Mouse (Mus musculus): Measurements from ENCODE around the gene Atg4b. TPM values are rescaled to one million over a fixed set of nuclear protein-coding genes. Genes with fewer than 3 reads are reported as not detected.
"Not testable (repeated sequence)": the region's sequence is repeated elsewhere in the genome, so short reads cannot be mapped to it uniquely, and the experiment has no call there.

The Atg4b gene
- polyA plus RNA-seq, 1 experiment from 2014 or later = 64.9 TPM

GRCm38 (mm10) chr1:93825105-93825674, 73.9 kb downstream of the Atg4b start:
- 0 out of 2 replicates have a peak, but pooled peaks cover 3% of the 10 kb centered on the region for H3K36me3 ChIP-seq (ENCODE audit: control insufficient read depth, insufficient read depth, low read length)
- H3K27ac ChIP-seq (ENCODE audit: low read length) = peak overlapping the region; percentile 97
- peak overlapping the region; percentile 60 for H3K4me3 ChIP-seq (ENCODE audit: low read length)

GRCm38 (mm10) chr1:93825771-93826539, 74.7 kb downstream of the Atg4b start:
- peak overlapping the region; percentile 97 for H3K27ac ChIP-seq (ENCODE audit: low read length)
- no peaks in the 10 kb centered on the region for H3K9me3 ChIP-seq (ENCODE audit: control insufficient read depth, low read length)
- H3K4me3 ChIP-seq (ENCODE audit: low read length) = peak overlapping the region; percentile 60
- H3K9ac ChIP-seq (ENCODE audit: low read depth, low read length) = peak overlapping the region; percentile 81
- no peaks in the 10 kb centered on the region for H3K36me3 ChIP-seq (ENCODE audit: control insufficient read depth, insufficient read depth, low read length)
- H3K4me1 ChIP-seq (ENCODE audit: control insufficient read depth, insufficient read depth, low read length) = peaks cover 12% of the 10 kb centered on the region
- no peaks in the 10 kb centered on the region for H3K27me3 ChIP-seq (replicated peaks; ENCODE audit: control insufficient read depth, insufficient read depth, low read length)
- peak; percentile 35 for ATAC-seq
- 40% methylated on average over 27 of the region's 27 CpGs for WGBS
- H3K4me2 ChIP-seq (ENCODE audit: low read depth, low read length) = peak overlapping the region; percentile 87

More at GRCm38 (mm10) chr1:93825105-93825674, 73.9 kb downstream of the Atg4b start:
- Histone ChIP-seq H3K27me3 (replicated peaks; ENCODE audit: control insufficient read depth, insufficient read depth, low read length) (no peaks in the 10 kb centered on the region), H3K9ac (ENCODE audit: low read depth, low read length) (peak overlapping the region; percentile 81), H3K4me2 (ENCODE audit: low read depth, low read length) (peak overlapping the region; percentile 87), H3K4me1 (ENCODE audit: control insufficient read depth, insufficient read depth, low read length) (peaks cover 12% of the 10 kb centered on the region), H3K9me3 (ENCODE audit: control insufficient read depth, low read length) (no peaks in the 10 kb centered on the region)
- peak; percentile 98 for ATAC-seq
- WGBS = under 1% methylated on average over 30 of the region's 30 CpGs

- Histone ChIP-seq H3K4me2 (ENCODE audit: low read depth, low read length) (peak overlapping the region; percentile 87; the same call in 1 of the 2 replicates), H3K4me3 (ENCODE audit: low read length) (peak overlapping the region; percentile 60; the same call in 1 of the 2 replicates)
- WGBS = 95% methylated on average over 9 of the region's 9 CpGs
These were observed 75.2 kb downstream of the Atg4b start for GRCm38 (mm10) chr1:93826540-93826835.

GRCm38 (mm10) chr1:93832754-93833360, 81.6 kb downstream of the Atg4b start:
- ATAC-seq = peak; percentile 47; the same call in 1 of the 2 replicates
- H3K27me3 ChIP-seq (replicated peaks; ENCODE audit: control insufficient read depth, insufficient read depth, low read length); H3K27ac ChIP-seq (ENCODE audit: low read length); H3K9me3 ChIP-seq (ENCODE audit: control insufficient read depth, low read length); H3K4me2 ChIP-seq (ENCODE audit: low read depth, low read length); H3K36me3 ChIP-seq (ENCODE audit: control insufficient read depth, insufficient read depth, low read length); H3K4me1 ChIP-seq (ENCODE audit: control insufficient read depth, insufficient read depth, low read length); H3K9ac ChIP-seq (ENCODE audit: low read depth, low read length); H3K4me3 ChIP-seq (ENCODE audit: low read length): not testable (repeated sequence)
- WGBS = 81% methylated on average over 1 of the region's 4 CpGs

More at GRCm38 (mm10) chr1:93826540-93826835, 75.2 kb downstream of the Atg4b start:
- H3K36me3 ChIP-seq (ENCODE audit: control insufficient read depth, insufficient read depth, low read length) = no peaks in the 10 kb centered on the region
- no peak overlapping the region for H3K27ac ChIP-seq (ENCODE audit: low read length)
- ATAC-seq = no peak
- H3K9me3 ChIP-seq (ENCODE audit: control insufficient read depth, low read length) = no peaks in the 10 kb centered on the region
- H3K9ac ChIP-seq (ENCODE audit: low read depth, low read length) = peak overlapping the region; percentile 81
- H3K27me3 ChIP-seq (replicated peaks; ENCODE audit: control insufficient read depth, insufficient read depth, low read length) = no peaks in the 10 kb centered on the region
- peaks cover 12% of the 10 kb centered on the region for H3K4me1 ChIP-seq (ENCODE audit: control insufficient read depth, insufficient read depth, low read length)

GRCm38 (mm10) chr1:93834671-93835150, 83.4 kb downstream of the Atg4b start:
- no peak for ATAC-seq
- 79% methylated on average over 7 of the region's 7 CpGs for WGBS

GRCm38 (mm10) chr1:93835211-93835610, 83.9 kb downstream of the Atg4b start:
- H3K4me1 ChIP-seq (ENCODE audit: control insufficient read depth, insufficient read depth, low read length) = no peaks in the 10 kb centered on the region
- no peaks in the 10 kb centered on the region for H3K27me3 ChIP-seq (replicated peaks; ENCODE audit: control insufficient read depth, insufficient read depth, low read length)
- no peak overlapping the region for H3K4me3 ChIP-seq (ENCODE audit: low read length)
- H3K27ac ChIP-seq (ENCODE audit: low read length) = no peak overlapping the region
- 92% methylated on average over 4 of the region's 4 CpGs for WGBS
- H3K9ac ChIP-seq (ENCODE audit: low read depth, low read length) = no peak overlapping the region
- no peak for ATAC-seq
- H3K4me2 ChIP-seq (ENCODE audit: low read depth, low read length) = no peak overlapping the region
- H3K36me3 ChIP-seq (ENCODE audit: control insufficient read depth, insufficient read depth, low read length) = 0 out of 2 replicates have a peak, but pooled peaks cover 3% of the 10 kb centered on the region
- H3K9me3 ChIP-seq (ENCODE audit: control insufficient read depth, low read length) = no peaks in the 10 kb centered on the region

More at GRCm38 (mm10) chr1:93834671-93835150, 83.4 kb downstream of the Atg4b start:
- H3K36me3 ChIP-seq (ENCODE audit: control insufficient read depth, insufficient read depth, low read length) = 0 out of 2 replicates have a peak, but pooled peaks cover 3% of the 10 kb centered on the region
- no peak overlapping the region for H3K4me3 ChIP-seq (ENCODE audit: low read length)
- no peak overlapping the region for H3K27ac ChIP-seq (ENCODE audit: low read length)
- no peak overlapping the region for H3K9ac ChIP-seq (ENCODE audit: low read depth, low read length)
- no peaks in the 10 kb centered on the region for H3K27me3 ChIP-seq (replicated peaks; ENCODE audit: control insufficient read depth, insufficient read depth, low read length)
- no peaks in the 10 kb centered on the region for H3K9me3 ChIP-seq (ENCODE audit: control insufficient read depth, low read length)
- no peak overlapping the region for H3K4me2 ChIP-seq (ENCODE audit: low read depth, low read length)
- no peaks in the 10 kb centered on the region for H3K4me1 ChIP-seq (ENCODE audit: control insufficient read depth, insufficient read depth, low read length)

GRCm38 (mm10) chr1:93835876-93836531, 84.7 kb downstream of the Atg4b start:
- 0 out of 2 replicates have a peak, but pooled peaks cover 3% of the 10 kb centered on the region for H3K36me3 ChIP-seq (ENCODE audit: control insufficient read depth, insufficient read depth, low read length)
- no peak overlapping the region for H3K4me3 ChIP-seq (ENCODE audit: low read length)
- no peak overlapping the region for H3K27ac ChIP-seq (ENCODE audit: low read length)
- no peak overlapping the region for H3K9ac ChIP-seq (ENCODE audit: low read depth, low read length)
- H3K4me2 ChIP-seq (ENCODE audit: low read depth, low read length) = no peak overlapping the region
- no peak for ATAC-seq
- H3K4me1 ChIP-seq (ENCODE audit: control insufficient read depth, insufficient read depth, low read length) = no peaks in the 10 kb centered on the region
- no peaks in the 10 kb centered on the region for H3K27me3 ChIP-seq (replicated peaks; ENCODE audit: control insufficient read depth, insufficient read depth, low read length)
- WGBS = 86% methylated on average over 6 of the region's 6 CpGs
- H3K9me3 ChIP-seq (ENCODE audit: control insufficient read depth, low read length) = no peaks in the 10 kb centered on the region

GRCm38 (mm10) chr1:93836532-93836913, 85.2 kb downstream of the Atg4b start:
- WGBS = 97% methylated on average over 2 of the region's 2 CpGs
- Histone ChIP-seq H3K9me3 (ENCODE audit: control insufficient read depth, low read length) (no peaks in the 10 kb centered on the region), H3K9ac (ENCODE audit: low read depth, low read length) (no peak overlapping the region), H3K4me3 (ENCODE audit: low read length) (no peak overlapping the region), H3K36me3 (ENCODE audit: control insufficient read depth, insufficient read depth, low read length) (0 out of 2 replicates have a peak, but pooled peaks cover 3% of the 10 kb centered on the region), H3K4me2 (ENCODE audit: low read depth, low read length) (no peak overlapping the region), H3K4me1 (ENCODE audit: control insufficient read depth, insufficient read depth, low read length) (no peaks in the 10 kb centered on the region), H3K27me3 (replicated peaks; ENCODE audit: control insufficient read depth, insufficient read depth, low read length) (no peaks in the 10 kb centered on the region), H3K27ac (ENCODE audit: low read length) (no peak overlapping the region)
- no peak for ATAC-seq

GRCm38 (mm10) chr1:93837335-93837734, 86.0 kb downstream of the Atg4b start:
- no peaks in the 10 kb centered on the region for H3K27me3 ChIP-seq (replicated peaks; ENCODE audit: control insufficient read depth, insufficient read depth, low read length)
- H3K4me1 ChIP-seq (ENCODE audit: control insufficient read depth, insufficient read depth, low read length) = no peaks in the 10 kb centered on the region
- ATAC-seq = no peak
- H3K36me3 ChIP-seq (ENCODE audit: control insufficient read depth, insufficient read depth, low read length) = 0 out of 2 replicates have a peak, but pooled peaks cover 3% of the 10 kb centered on the region
- 94% methylated on average over 8 of the region's 8 CpGs for WGBS
- H3K4me2 ChIP-seq (ENCODE audit: low read depth, low read length) = no peak overlapping the region
- H3K9ac ChIP-seq (ENCODE audit: low read depth, low read length) = no peak overlapping the region
- no peaks in the 10 kb centered on the region for H3K9me3 ChIP-seq (ENCODE audit: control insufficient read depth, low read length)
- no peak overlapping the region for H3K4me3 ChIP-seq (ENCODE audit: low read length)
- no peak overlapping the region for H3K27ac ChIP-seq (ENCODE audit: low read length)

All from intestine, embryonic 16.5 days (tissue).